Mouse (Mus musculus) cerebellum, adult 9-10 months (tissue): ENCODE data around the gene Scn2a.
"Not testable (repeated sequence)": the region's sequence is repeated elsewhere in the genome, so short reads cannot be mapped to it uniquely, and the experiment has no call there.

Experiments used
- DNase-seq: peaks from one replicate; pipeline ENCODE4 v3.0.0; 2022

Scn2a gene

DNA sequence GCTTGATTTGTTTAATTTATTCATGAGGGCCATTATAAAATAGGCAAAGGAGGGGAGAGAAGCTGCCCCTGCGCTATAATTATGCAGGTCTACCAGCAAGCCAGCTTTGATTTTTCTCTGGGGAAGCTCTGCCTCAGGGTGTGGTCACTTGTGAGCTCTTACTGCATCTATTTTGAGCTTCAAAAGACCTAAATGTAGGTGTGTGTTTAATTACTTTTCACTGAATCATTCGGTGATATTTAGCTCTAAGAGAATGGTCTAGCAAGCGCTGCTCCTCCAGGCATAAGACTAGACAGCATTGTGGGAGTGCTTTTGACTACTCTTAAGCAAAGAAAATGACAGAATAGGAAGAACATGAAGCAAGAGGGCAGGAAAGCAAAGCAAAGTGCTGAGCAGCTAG, 80.6 kb downstream of the Scn2a start:
- DNase-seq = no peak

DNA sequence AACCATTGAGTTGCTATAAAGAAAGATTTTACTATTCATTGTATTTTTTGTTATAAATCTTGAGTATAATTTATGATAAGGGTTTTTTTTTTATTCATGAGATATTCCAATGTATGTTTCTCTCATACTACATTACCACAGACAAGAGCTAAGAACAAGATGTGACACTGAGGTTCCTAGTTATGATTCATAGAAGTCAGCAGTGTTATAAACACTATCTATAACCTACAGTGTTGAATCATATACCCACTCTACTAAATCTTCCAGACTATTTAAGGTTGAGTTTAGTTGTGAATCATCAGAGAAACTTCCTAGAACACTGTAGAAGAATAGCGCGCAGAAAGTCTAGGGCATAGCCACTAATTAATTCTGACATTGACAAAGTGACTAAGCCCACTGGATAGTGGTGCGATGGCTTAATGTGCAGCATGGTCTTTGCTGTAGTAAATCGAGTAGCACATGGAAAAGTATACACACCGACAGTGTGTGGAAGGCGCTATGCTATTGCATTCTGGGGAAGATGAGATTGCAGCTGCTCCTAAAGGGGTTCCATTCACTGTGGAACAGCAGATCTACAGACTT, 101.7 kb downstream of the Scn2a start:
- no peak for DNase-seq

DNA sequence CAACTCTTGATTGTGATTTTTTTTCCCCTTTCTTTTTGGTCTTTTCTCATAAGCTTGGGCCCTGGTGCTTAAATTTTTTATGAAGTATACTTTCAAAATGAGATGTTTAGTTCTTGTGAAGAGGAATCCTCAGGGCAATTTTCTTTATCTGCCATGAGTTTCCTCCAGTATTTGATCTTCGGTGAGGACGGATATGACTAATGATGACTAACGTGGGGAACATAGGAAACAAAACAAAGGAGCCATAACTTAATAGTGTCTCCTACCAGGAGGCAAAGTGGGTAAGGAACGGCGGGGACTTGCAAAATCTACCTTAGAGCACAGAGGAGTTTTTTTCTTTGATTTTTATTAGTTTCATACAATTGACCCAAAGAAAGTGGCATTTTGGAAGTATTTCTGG, 124.8 kb downstream of the Scn2a start:
- no peak for DNase-seq

DNA sequence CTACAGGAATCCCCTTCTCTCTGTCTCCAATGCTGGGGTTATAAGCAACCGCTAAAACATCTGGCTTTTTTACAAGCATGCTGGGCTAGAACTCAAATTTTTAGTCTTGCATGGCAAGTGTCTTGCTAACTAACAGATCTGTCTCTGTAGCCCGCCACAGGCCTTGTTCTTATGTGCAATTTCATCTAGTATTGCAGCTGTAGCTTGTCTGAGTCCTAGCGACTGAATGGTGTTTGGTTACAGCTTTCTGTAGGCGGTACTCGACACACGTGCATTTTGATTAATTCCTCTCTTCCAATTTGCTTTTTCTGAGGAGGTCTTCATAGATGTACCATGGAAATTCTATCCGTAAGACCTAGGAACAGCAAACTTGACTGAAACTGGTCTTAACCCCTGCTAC, 161.9 kb downstream of the Scn2a start:
- no peak for DNase-seq

DNA sequence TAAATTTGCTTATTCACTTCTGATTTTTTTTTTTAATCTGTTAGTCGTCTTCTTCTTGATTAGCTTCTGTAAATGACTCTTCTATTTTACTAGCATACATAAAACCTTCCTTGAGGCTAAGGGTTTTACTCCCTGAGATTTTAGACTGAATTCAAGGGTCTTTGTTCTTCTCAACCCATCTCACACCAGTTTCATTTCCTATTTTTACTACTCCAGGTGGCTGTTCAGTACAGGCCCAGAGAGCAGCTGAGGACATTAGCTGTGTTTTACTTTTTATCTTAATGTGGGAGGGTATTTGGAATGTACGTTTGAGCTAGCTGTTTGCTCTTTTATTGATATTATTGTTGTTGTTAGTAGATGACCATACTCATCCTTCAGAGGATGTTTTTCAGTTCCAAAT, 162.8 kb downstream of the Scn2a start:
- no peak for DNase-seq

DNA sequence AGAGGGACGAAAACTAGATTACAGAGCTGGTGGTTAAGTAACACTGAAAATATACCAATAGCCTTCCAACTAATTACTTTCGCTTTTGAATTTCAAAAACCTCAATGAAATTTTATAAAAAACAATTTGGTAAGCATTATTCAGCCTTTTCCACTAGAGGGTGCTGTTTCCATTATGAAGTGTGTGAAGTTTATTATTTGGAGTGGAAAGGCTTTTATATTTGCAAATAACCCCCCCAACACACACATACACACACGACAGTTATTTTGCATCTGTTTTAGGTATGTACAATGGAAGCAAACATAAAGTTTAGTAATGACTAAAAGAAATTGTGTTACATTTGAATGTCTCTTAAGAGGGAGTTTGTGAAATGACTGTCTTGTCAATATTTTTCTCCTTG, 171.9 kb downstream of the Scn2a start:
- peak; percentile 60 for DNase-seq

DNA sequence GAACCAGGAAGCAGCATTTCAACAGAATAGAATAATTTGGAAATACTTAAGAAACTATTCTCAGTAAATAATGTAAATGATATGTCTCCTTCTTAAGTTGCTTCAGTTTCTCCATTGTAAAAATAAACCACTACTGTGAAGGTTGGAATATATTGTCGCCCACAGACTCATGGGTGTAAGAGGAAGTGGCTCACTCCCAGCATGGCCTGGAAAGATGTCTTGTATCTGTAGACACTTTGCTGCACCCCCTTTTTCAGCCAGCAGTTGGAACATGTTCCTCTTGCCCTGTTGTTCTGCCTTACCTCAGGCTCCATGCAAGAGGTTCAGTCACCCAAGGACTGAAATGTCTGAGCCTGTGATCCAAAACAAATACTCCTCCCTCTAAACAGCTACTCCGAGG, 173.0 kb downstream of the Scn2a start:
- no peak for DNase-seq

DNA sequence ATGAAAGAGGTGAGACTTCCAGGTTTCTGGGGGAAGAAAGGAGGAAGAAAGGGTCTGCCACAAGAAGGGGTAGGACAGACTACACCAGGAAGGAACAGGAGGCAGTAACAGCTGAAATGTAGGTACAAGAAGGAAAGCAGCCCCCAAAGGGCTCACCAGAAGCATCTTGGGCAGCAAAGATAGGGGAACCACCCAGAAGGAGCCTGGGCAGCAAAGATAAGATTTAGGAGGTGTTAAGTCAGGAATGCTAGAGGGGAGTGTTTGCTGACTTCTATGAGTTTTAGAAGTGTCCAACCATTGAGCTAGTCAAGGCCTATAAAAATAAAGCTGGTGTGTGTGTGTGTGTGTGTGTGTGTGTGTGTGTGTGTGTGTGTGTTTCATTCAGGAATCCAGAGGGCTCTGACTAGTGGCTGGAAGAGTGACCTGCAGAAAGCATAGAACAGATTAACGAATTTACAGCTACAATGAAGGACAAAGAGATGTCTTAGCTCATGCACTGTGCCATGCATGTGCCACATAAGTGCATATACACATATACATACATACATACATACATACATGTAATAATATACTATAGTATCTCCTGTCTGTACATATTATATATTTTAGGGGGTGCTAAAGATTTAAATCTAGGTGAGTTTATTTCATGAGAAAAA, 180.6 kb downstream of the Scn2a start:
- no peak for DNase-seq

DNA sequence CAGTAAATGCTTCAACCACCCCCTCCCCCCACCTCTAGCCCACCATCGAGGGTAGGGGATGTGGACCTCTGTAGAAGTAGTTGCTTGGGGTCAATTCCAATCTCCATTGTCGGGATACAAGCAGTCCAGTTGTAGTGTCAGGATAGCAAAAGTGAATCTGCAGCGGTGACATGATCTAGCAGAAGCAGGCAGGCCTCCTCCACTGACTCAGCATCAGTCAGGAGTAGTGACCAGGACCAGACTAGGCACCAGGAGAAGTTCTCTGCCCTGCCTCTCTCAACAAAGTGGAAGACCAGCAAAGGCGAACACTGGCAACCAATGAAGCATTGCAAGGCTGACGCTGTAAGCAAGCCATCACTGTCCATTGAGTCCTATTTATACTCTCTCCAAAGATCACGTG, 186.0 kb downstream of the Scn2a start:
- no peak for DNase-seq

DNA sequence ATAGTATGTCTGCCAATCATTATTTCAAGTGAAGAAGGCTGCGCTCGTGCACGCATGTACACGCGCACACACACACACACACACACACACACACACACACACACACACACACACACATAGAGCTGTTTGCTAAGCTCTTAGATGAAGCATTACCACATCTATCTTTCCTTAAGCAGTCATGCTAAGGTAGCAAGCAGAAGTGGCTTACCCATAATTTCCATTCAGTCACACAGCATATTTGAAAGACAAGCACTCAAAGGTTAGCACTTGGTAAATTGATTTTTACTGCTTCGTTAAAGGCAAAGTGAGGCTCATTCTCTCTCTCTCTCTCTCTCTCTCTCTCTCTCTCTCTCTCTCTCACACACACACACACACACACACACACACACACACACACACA, 190.6 kb downstream of the Scn2a start:
- not testable (repeated sequence) for DNase-seq
